Mouse (Mus musculus) hindbrain, embryonic 12.5 days (tissue): ENCODE data around the gene Iffo2. TPM values are rescaled to one million over a fixed set of nuclear protein-coding genes. Genes with fewer than 3 reads are reported as not detected.

ENCODE experiments used
- ATAC-seq: fragments of 200-750 bp; cut with Nextera tagmentation; 2 replicates; pipeline ENCODE4 v1.8.0; 2017; ENCODE audit warnings: moderate TSS enrichment; ENCODE audit not compliant: low FRiP score
- H3K27ac ChIP-seq: fragments of 300-500 bp; sonication (generic); 2 replicates; pipeline ENCODE4 v1.5.1; 2016; ENCODE audit warnings: mild to moderate bottlenecking
- H3K27me3 ChIP-seq: fragments of 300-500 bp; sonication (generic); 2 replicates; pipeline ENCODE4 v1.6.1; 2016; ENCODE audit warnings: mild to moderate bottlenecking
- H3K36me3 ChIP-seq: fragments of 300-500 bp; sonication (generic); 2 replicates; pipeline ENCODE4 v1.6.1; 2016; ENCODE audit warnings: mild to moderate bottlenecking
- H3K4me1 ChIP-seq: fragments of 300-500 bp; sonication (generic); 2 replicates; pipeline ENCODE4 v1.6.1; 2016
- H3K4me2 ChIP-seq: fragments of 300-500 bp; sonication (generic); replicated peaks from 2 replicates; pipeline ENCODE4 v1.6.1; 2016; ENCODE audit warnings: mild to moderate bottlenecking
- H3K4me3 ChIP-seq: fragments of 300-500 bp; sonication (generic); 2 replicates; pipeline ENCODE4 v1.5.1; 2016; ENCODE audit warnings: mild to moderate bottlenecking
- H3K9ac ChIP-seq: fragments of 300-500 bp; sonication (generic); 2 replicates; pipeline ENCODE4 v1.6.1; 2016; ENCODE audit warnings: mild to moderate bottlenecking, moderate library complexity
- H3K9me3 ChIP-seq: fragments of 300-500 bp; sonication (generic); replicated peaks from 2 replicates; pipeline ENCODE4 v1.6.1; 2016; ENCODE audit warnings: mild to moderate bottlenecking
- WGBS: fragments of 180-500 bp; shearing (Covaris S2); methylation state at CpG from one replicate; pipeline ENCODE4 v1.1.7; 2016; 5-methylcytosine and 5-hydroxymethylcytosine counted together
- polyA plus RNA-seq: library from polyadenylated mRNA; unstranded; fragments of >200 nt; fragmentation: Nextera tagmentation; extraction: Ambion mirVana; gene quantifications from 2 replicates; pipeline ENCODE4 v1.2.1, GENCODE M21; 2016

Gene Iffo2
- polyA plus RNA-seq, 1 experiment from 2014 or later = 5.8 TPM

- peak overlapping the region; percentile 93 for H3K27ac ChIP-seq
- no peak for ATAC-seq
- H3K36me3 ChIP-seq = no peaks in the 10 kb centered on the region
- H3K4me3 ChIP-seq = peak overlapping the region; percentile 81
- 9% methylated on average over 14 of the region's 14 CpGs for WGBS
- H3K4me1 ChIP-seq = peaks cover 46% of the 10 kb centered on the region
- peaks cover 9% of the 10 kb centered on the region; the same call in 1 of the 2 replicates for H3K27me3 ChIP-seq
- peak overlapping the region; percentile 89 for H3K9ac ChIP-seq
- no peaks in the 10 kb centered on the region for H3K9me3 ChIP-seq
- H3K4me2 ChIP-seq = peak overlapping the region; percentile 95
These were observed 45.3 kb downstream of the Iffo2 start for GRCm38 (mm10) chr4:139575673-139576003.

GRCm38 (mm10) chr4:139576251-139576880, 46.0 kb downstream of the Iffo2 start:
- H3K27ac ChIP-seq = no peak overlapping the region
- WGBS = 43% methylated on average over 14 of the region's 14 CpGs
- no peak for ATAC-seq
- no peaks in the 10 kb centered on the region for H3K9me3 ChIP-seq
- H3K27me3 ChIP-seq = peaks cover 9% of the 10 kb centered on the region; the same call in 1 of the 2 replicates
- H3K9ac ChIP-seq = peak overlapping the region; percentile 89
- peak overlapping the region; percentile 95 for H3K4me2 ChIP-seq
- H3K4me3 ChIP-seq = peak overlapping the region; percentile 81
- peaks cover 54% of the 10 kb centered on the region for H3K4me1 ChIP-seq
- no peaks in the 10 kb centered on the region for H3K36me3 ChIP-seq

DNA sequence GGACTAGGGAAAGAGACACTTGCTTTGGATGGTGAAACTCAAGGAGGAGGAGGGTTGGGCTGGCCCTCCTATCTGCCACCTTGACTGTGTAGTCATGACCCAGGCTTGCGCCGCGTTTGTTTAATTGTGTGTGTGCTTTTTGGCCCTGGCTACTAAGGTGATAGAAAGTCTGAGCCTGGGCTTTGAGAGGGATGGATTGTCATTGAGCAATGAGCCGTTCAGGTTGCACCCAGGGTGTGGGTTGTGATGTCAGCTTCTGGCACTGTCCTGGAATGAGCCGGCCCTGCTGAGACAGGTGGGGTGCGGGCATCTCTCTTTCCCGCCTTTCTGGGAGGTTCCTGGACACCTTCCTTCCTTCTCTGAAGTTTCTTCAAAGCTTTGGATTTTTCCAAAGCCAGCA, 46.7 kb downstream of the Iffo2 start:
- H3K9me3 ChIP-seq = no peaks in the 10 kb centered on the region
- peak overlapping the region; percentile 95 for H3K4me2 ChIP-seq
- WGBS = 83% methylated on average over 7 of the region's 7 CpGs
- H3K4me3 ChIP-seq = peak overlapping the region; percentile 81
- no peak for ATAC-seq
- H3K27ac ChIP-seq = no peak overlapping the region
- peaks cover 9% of the 10 kb centered on the region; the same call in 1 of the 2 replicates for H3K27me3 ChIP-seq
- 0 out of 2 replicates have a peak overlapping the region, but pooled peaks have one; percentile 18 for H3K9ac ChIP-seq
- peaks cover 59% of the 10 kb centered on the region for H3K4me1 ChIP-seq
- no peaks in the 10 kb centered on the region for H3K36me3 ChIP-seq

- WGBS = 88% methylated on average over 8 of the region's 8 CpGs
- Histone ChIP-seq H3K4me2 (no peak overlapping the region), H3K9me3 (no peaks in the 10 kb centered on the region), H3K9ac (no peak overlapping the region), H3K27me3 (no peaks in the 10 kb centered on the region), H3K4me3 (no peak overlapping the region), H3K4me1 (peaks cover 72% of the 10 kb centered on the region), H3K36me3 (no peaks in the 10 kb centered on the region), H3K27ac (no peak overlapping the region)
- ATAC-seq = no peak
These were observed 48.0 kb downstream of the Iffo2 start for GRCm38 (mm10) chr4:139578389-139578788.

DNA sequence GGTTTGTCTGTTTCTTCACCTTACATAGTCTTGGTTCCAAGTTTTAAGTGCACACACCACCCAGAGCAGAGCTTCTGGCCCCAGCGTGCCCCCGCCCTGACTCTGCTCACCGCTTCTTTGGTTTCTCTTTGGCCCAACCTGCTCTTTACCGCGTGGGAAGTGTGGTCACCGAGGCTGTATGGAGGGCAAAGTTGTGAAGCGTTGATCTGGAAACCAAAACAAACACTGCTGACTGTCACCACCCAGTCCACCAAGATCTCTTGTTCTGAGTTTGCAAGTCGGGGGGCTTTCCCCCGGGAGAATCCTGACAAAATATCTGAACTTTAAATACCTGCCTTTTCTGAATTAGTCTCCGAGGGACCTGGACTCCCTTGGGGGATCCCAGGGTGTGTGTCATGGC, 48.7 kb downstream of the Iffo2 start:
- Histone ChIP-seq H3K27me3 (no peaks in the 10 kb centered on the region), H3K9ac (no peak overlapping the region), H3K4me1 (peaks cover 67% of the 10 kb centered on the region), H3K36me3 (no peaks in the 10 kb centered on the region), H3K4me2 (no peak overlapping the region), H3K9me3 (no peaks in the 10 kb centered on the region), H3K27ac (no peak overlapping the region), H3K4me3 (no peak overlapping the region)
- no peak for ATAC-seq
- WGBS = 58% methylated on average over 10 of the region's 10 CpGs

DNA sequence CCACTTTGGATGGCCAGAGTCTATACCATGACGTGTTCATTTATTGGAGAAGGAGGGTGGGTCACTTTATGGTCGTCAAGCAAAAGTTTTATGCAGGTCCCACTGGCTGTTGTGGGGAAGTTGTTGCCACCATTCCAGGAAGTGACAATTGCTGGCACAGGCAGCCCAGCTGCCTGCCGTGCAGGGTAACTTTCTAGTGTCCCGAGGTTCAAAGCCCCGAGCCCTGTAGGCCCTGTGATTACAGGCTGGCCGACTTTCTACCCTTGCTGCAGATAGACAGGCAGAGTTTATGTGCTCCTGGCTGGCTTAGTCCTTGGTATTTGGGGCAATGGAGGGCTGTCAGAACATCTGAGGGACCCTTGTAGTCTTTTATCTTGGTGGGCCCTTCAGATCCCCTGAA, 49.1 kb downstream of the Iffo2 start:
- no peak for ATAC-seq

GRCm38 (mm10) chr4:139580663-139581336, 50.5 kb downstream of the Iffo2 start:
- H3K4me3 ChIP-seq = 0 out of 2 replicates have a peak overlapping the region, but pooled peaks have one; percentile 4

More for the DNA sequence above, 49.1 kb downstream of the Iffo2 start:
- H3K4me2 ChIP-seq = no peak overlapping the region
- 58% methylated on average over 6 of the region's 6 CpGs for WGBS
- H3K27me3 ChIP-seq = no peaks in the 10 kb centered on the region
- no peaks in the 10 kb centered on the region for H3K36me3 ChIP-seq
- no peaks in the 10 kb centered on the region for H3K9me3 ChIP-seq
- no peak overlapping the region for H3K4me3 ChIP-seq
- H3K4me1 ChIP-seq = peaks cover 70% of the 10 kb centered on the region
- H3K9ac ChIP-seq = no peak overlapping the region
- H3K27ac ChIP-seq = no peak overlapping the region

DNA sequence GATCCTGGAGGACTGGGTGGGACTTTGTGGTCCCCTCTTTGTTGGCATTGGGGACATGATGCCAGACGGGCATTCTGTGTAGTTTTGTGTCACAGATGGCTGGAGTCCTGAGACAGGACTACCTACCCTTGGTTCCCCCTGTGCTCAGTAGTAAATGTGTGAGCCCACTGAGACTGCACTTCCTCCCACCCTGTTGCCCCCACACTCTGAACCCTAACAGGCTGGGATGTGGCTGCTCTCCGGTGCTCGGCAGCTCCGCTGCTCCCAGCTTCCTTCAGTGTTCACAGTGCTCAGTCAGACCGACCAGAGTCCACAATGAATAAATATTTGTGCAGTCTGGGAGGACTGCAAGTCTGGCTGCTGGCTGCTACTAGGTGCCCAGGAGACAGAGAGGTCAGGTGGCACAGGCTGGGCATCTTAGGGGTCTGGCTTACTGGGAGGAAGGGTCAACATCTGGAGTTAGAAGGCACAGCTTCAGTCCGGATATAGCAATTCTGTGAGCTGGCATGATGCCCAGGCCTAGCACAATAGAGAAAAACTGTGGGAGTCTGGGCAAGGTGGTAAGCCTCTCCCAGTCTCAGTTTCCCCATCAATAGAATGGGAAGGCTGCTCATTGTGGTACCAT, 51.2 kb downstream of the Iffo2 start:
- H3K27ac ChIP-seq = peak overlapping the region; percentile 50
- peak overlapping the region; percentile 39 for H3K4me2 ChIP-seq
- 49% methylated on average over 6 of the region's 6 CpGs for WGBS
- H3K9me3 ChIP-seq = no peaks in the 10 kb centered on the region
- no peaks in the 10 kb centered on the region for H3K27me3 ChIP-seq
- peak; percentile 21; the same call in 1 of the 2 replicates for ATAC-seq
- peak overlapping the region; percentile 28; the same call in 1 of the 2 replicates for H3K9ac ChIP-seq
- H3K4me1 ChIP-seq = peaks cover 64% of the 10 kb centered on the region
- no peaks in the 10 kb centered on the region for H3K36me3 ChIP-seq
- H3K4me3 ChIP-seq = no peak overlapping the region

More at GRCm38 (mm10) chr4:139580663-139581336, 50.5 kb downstream of the Iffo2 start:
- peaks cover 70% of the 10 kb centered on the region for H3K4me1 ChIP-seq
- peak overlapping the region; percentile 39 for H3K4me2 ChIP-seq
- H3K27me3 ChIP-seq = no peaks in the 10 kb centered on the region
- H3K9ac ChIP-seq = peak overlapping the region; percentile 28
- H3K36me3 ChIP-seq = no peaks in the 10 kb centered on the region
- 4% methylated on average over 15 of the region's 15 CpGs for WGBS
- no peaks in the 10 kb centered on the region for H3K9me3 ChIP-seq
- peak overlapping the region; percentile 50 for H3K27ac ChIP-seq
- ATAC-seq = peak; percentile 13

DNA sequence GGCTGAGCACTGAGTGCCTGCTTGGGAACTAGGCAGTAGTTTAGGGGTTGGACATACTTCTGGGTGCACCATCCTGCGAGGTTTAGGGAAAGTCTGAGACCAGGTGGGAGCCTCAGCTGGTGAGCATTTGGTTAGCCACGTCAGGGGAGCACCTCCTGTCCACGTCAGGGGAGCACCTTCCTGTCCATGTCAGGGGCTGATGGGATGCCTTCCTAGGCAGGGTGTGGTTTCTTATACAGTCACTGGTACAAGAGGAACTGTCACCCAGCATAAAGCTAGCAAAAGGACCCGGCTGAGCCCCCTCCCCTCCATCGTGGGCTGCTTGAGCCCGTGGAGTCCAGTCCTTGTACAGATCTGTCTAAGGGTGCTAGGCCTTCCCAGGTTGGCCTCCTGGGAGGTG, 52.0 kb downstream of the Iffo2 start:
- Histone ChIP-seq H3K36me3 (no peaks in the 10 kb centered on the region), H3K9me3 (no peaks in the 10 kb centered on the region), H3K4me2 (no peak overlapping the region), H3K4me1 (peaks cover 61% of the 10 kb centered on the region), H3K9ac (no peak overlapping the region), H3K4me3 (no peak overlapping the region), H3K27me3 (no peaks in the 10 kb centered on the region), H3K27ac (no peak overlapping the region)
- no peak for ATAC-seq
- WGBS = 83% methylated on average over 6 of the region's 6 CpGs

GRCm38 (mm10) chr4:139582903-139583302, 52.6 kb downstream of the Iffo2 start:
- Histone ChIP-seq H3K36me3 (no peaks in the 10 kb centered on the region), H3K4me3 (no peak overlapping the region), H3K9ac (peak overlapping the region; percentile 13; the same call in 1 of the 2 replicates), H3K4me2 (no peak overlapping the region), H3K27me3 (no peaks in the 10 kb centered on the region), H3K9me3 (no peaks in the 10 kb centered on the region), H3K4me1 (peaks cover 67% of the 10 kb centered on the region), H3K27ac (no peak overlapping the region)
- no peak for ATAC-seq
- 34% methylated on average over 3 of the region's 3 CpGs for WGBS

DNA sequence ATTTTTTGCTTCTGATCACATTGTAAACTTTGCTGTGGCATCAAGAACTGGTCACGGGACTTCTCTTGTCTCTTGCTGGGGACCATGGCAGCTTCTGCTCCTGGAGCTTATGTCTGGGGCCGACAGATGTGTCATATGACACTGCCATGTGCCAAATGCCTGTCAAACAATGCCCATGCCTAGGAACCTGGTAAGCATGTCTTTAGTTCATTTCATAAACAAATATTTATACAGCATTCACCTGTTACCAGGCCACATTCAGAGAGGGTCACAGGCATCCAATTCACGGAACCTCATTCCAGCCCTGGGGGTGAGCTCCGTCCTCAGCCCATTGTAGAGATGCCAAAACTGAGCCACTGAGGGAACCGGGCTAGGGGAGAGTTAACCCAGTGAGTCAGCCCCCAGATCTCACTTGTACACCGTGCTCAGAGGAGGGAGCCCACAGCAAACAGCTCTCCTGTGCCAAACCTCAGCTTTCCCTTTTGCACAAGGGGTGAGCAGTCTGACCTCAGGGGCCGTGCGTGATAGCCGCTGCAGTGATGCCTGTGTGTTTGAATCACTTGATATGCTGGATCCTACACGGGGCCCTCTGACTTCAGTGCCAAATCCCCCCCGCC, 53.4 kb downstream of the Iffo2 start:
- Histone ChIP-seq H3K9ac (no peak overlapping the region), H3K27ac (no peak overlapping the region), H3K4me2 (no peak overlapping the region), H3K36me3 (no peaks in the 10 kb centered on the region), H3K4me3 (no peak overlapping the region), H3K9me3 (no peaks in the 10 kb centered on the region), H3K27me3 (no peaks in the 10 kb centered on the region), H3K4me1 (peaks cover 66% of the 10 kb centered on the region)
- 86% methylated on average over 11 of the region's 11 CpGs for WGBS
- no peak for ATAC-seq

GRCm38 (mm10) chr4:139584704-139585103, 54.4 kb downstream of the Iffo2 start:
- no peak for ATAC-seq
- H3K9ac ChIP-seq = 0 out of 2 replicates have a peak overlapping the region, but pooled peaks have one; percentile 36
- H3K27me3 ChIP-seq = no peaks in the 10 kb centered on the region
- H3K9me3 ChIP-seq = no peaks in the 10 kb centered on the region
- H3K4me3 ChIP-seq = no peak overlapping the region
- no peak overlapping the region for H3K27ac ChIP-seq
- H3K4me1 ChIP-seq = peaks cover 61% of the 10 kb centered on the region
- no peak overlapping the region for H3K4me2 ChIP-seq
- 76% methylated on average over 11 of the region's 11 CpGs for WGBS
- H3K36me3 ChIP-seq = no peaks in the 10 kb centered on the region
